Mouse (Mus musculus) liver, embryonic 11.5 days (tissue): ENCODE results near the gene Cd72. TPM values are rescaled to one million over a fixed set of nuclear protein-coding genes. Genes with fewer than 3 reads are reported as not detected.
A peak's percentile ranks its signal among the peaks of the same experiment; 100 is the strongest.

Experiments
- ATAC-seq: fragments of 200-750 bp; cut with Nextera tagmentation; replicated peaks from 2 replicates; pipeline ENCODE4 v1.8.0; 2017; ENCODE audit warnings: moderate number of reproducible peaks, mild to moderate bottlenecking, moderate TSS enrichment, moderate library complexity; ENCODE audit not compliant: low FRiP score
- DNase-seq: peaks from one replicate; pipeline ENCODE4 v3.0.0-alpha.2; 2017; ENCODE audit warnings: low spot score
- H3K27ac ChIP-seq: fragments of 300-500 bp; sonication (generic); 2 replicates; pipeline ENCODE4 v1.5.1; 2014; ENCODE audit warnings: mild to moderate bottlenecking, low read depth, low read length, control low read depth
- H3K27me3 ChIP-seq: fragments of 300-500 bp; sonication (generic); replicated peaks from 2 replicates; pipeline ENCODE4 v1.6.1; 2014; ENCODE audit warnings: low read length, mixed read lengths; ENCODE audit not compliant: control insufficient read depth, insufficient read depth
- H3K36me3 ChIP-seq: fragments of 300-500 bp; sonication (generic); 2 replicates; pipeline ENCODE4 v1.6.1; 2014; ENCODE audit warnings: mild to moderate bottlenecking, low read length, moderate library complexity, mixed read lengths; ENCODE audit not compliant: control insufficient read depth, insufficient read depth
- H3K4me1 ChIP-seq: fragments of 300-500 bp; sonication (generic); replicated peaks from 2 replicates; pipeline ENCODE4 v1.6.1; 2014; ENCODE audit warnings: low read length, mixed read lengths; ENCODE audit not compliant: control insufficient read depth, insufficient read depth
- H3K4me2 ChIP-seq: fragments of 300-500 bp; sonication (generic); 2 replicates; pipeline ENCODE4 v1.6.1; 2014; ENCODE audit warnings: mild to moderate bottlenecking, control low read depth, moderate library complexity
- H3K4me3 ChIP-seq: fragments of 300-500 bp; sonication (generic); 2 replicates; pipeline ENCODE4 v1.5.1; 2014; ENCODE audit warnings: low read depth, low read length, control low read depth
- H3K9ac ChIP-seq: fragments of 300-500 bp; sonication (generic); 2 replicates; pipeline ENCODE4 v1.6.1; 2014; ENCODE audit warnings: low read depth, low read length, control low read depth
- H3K9me3 ChIP-seq: fragments of 300-500 bp; sonication (generic); 2 replicates; pipeline ENCODE4 v1.6.1; 2016; ENCODE audit warnings: low read length, inconsistent platforms, mixed read lengths; ENCODE audit not compliant: control insufficient read depth
- WGBS: fragments of 180-500 bp; shearing (Covaris S2); extraction: QIAGEN DNeasy Blood & Tissue Kit; methylation state at CpG from one replicate; pipeline ENCODE4 v1.1.7; 2014; 5-methylcytosine and 5-hydroxymethylcytosine counted together
- polyA plus RNA-seq: library from polyadenylated mRNA; unstranded; fragments of >200 nt; fragmentation: Nextera tagmentation; extraction: Ambion mirVana; gene quantifications from 2 replicates; pipeline ENCODE4 v1.2.1, GENCODE M21; 2014

The Cd72 gene
- polyA plus RNA-seq, 1 experiment from 2014 or later, result 1.3 TPM

DNA sequence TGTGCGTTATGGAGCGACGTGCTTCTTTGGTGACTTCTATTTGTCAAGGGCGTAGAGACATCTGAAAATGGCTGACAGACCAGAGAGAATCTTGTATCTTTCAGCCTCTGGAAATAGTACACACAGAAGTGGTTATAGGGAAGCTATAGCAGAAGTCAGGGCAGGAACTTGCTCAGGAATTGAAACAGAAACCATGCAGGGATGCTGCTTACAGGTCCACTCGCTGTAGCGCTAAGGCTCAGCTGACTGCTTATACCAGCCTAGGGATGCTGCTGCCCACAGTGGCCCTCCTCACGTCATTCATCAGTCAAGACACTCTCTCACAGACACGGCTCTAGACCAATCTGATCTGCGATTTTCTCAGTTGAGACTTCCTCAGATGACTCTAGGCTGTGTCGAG lies 15.9 kb upstream of the Cd72 start:
- DNase-seq (no peak), ATAC-seq (no peak)
- WGBS, result 85% methylated on average over 10 of the region's 10 CpGs
- Histone ChIP-seq H3K4me2 (no peak overlapping the region), H3K9me3 (no peaks in the 10 kb centered on the region), H3K36me3 (no peaks in the 10 kb centered on the region), H3K27me3 (no peaks in the 10 kb centered on the region), H3K4me1 (no peaks in the 10 kb centered on the region), H3K9ac (no peak overlapping the region), H3K4me3 (no peak overlapping the region), H3K27ac (no peak overlapping the region)

DNA sequence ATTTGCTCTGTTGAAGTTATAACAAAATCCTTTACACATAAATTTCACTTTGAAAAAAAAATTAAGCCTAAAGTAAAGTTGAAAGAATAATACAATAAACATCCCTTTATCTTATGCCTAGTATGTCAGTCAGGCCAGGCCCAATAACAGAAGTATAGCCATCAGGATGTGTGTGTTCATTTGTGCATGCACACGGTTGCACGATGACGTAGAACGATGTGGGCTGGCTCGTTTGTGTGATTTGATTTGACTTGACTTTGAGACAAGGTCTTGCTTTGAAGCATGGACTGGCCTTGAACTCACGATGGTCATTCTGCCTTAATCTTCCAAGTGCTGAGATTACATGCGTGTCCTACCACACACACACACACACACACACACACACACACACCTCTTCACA lies 12.4 kb upstream of the Cd72 start:
- no peaks in the 10 kb centered on the region for H3K36me3 ChIP-seq
- H3K9me3 ChIP-seq, result no peaks in the 10 kb centered on the region
- no peaks in the 10 kb centered on the region for H3K4me1 ChIP-seq
- H3K9ac ChIP-seq, result no peak overlapping the region
- H3K27me3 ChIP-seq, result no peaks in the 10 kb centered on the region
- DNase-seq (no peak), ATAC-seq (no peak)
- H3K4me3 ChIP-seq, result no peak overlapping the region
- no peak overlapping the region for H3K27ac ChIP-seq
- H3K4me2 ChIP-seq, result no peak overlapping the region
- 83% methylated on average over 7 of the region's 7 CpGs for WGBS

DNA sequence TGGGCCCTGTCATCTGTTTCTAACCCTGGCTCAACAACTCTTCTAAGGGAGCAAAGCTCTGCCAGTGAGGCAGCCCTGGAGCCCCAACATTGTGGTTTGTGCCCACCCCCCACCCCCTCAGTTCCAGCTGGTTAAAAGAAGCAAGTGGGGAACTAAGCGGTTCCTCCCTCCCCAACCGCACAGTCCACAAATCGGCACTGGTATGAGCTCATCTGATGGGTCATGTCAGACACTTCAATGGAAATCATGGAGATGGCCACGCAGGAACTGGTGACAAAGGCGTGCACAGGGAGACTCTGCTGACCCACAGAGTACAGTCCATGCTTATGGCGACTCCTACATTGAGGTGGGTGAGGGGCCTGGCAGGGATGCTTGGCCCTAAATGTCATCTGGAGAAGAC lies 11.5 kb upstream of the Cd72 start:
- 75% methylated on average over 6 of the region's 6 CpGs for WGBS
- H3K9me3 ChIP-seq, result no peaks in the 10 kb centered on the region
- no peak overlapping the region for H3K4me2 ChIP-seq
- DNase-seq (no peak), ATAC-seq (no peak)
- H3K36me3 ChIP-seq, result no peaks in the 10 kb centered on the region
- H3K4me3 ChIP-seq, result no peak overlapping the region
- H3K27ac ChIP-seq, result no peak overlapping the region
- H3K4me1 ChIP-seq, result no peaks in the 10 kb centered on the region
- no peak overlapping the region for H3K9ac ChIP-seq
- H3K27me3 ChIP-seq, result no peaks in the 10 kb centered on the region

DNA sequence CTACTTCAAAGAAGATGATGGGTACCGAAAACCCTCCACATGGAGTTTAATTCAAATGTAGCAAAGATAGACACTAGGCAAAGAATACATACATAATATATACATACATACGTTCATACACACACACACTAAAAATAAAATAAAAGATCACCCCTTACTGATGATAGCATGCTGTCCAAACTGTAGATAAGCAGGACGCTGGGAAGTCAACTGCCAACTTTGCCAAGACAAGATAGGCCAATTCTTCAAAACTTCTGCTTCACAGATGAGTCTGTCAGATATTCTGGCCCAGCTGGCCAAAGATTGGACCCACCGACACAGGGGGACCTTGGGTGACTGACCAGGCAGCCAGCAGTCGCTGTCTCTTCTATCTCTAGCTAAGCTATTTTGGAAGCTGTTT lies 8.7 kb upstream of the Cd72 start:
- Histone ChIP-seq H3K27ac (no peak overlapping the region), H3K4me3 (no peak overlapping the region), H3K27me3 (no peaks in the 10 kb centered on the region), H3K9ac (no peak overlapping the region), H3K9me3 (no peaks in the 10 kb centered on the region), H3K4me2 (no peak overlapping the region), H3K4me1 (no peaks in the 10 kb centered on the region), H3K36me3 (no peaks in the 10 kb centered on the region)
- WGBS, result 70% methylated on average over 5 of the region's 5 CpGs
- DNase-seq, result no peak
- no peak for ATAC-seq

DNA sequence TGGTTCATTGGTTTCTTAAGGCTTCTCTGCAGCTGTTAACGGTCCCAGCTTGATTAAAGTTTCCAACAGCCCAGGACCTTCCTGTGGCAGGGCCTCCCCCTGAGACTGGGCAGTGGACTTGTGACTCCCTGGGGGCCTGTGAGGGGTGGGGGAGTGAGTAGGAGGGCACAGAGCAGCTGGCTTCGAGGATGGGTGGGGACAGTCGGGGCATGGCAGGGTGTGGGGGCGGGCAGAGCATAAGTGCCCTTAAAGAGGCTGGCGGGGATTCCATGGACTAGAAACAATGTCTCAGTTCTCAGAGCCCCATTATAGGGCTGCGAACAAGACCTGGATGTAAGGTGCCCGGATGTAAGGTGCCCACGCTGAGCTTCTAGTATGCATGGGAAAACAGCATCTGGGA lies 2.7 kb upstream of the Cd72 start:
- no peak for ATAC-seq
- peaks cover 31% of the 10 kb centered on the region for H3K27me3 ChIP-seq
- no peak for DNase-seq
- H3K4me1 ChIP-seq, result no peaks in the 10 kb centered on the region; the same call in 1 of the 2 replicates
- no peak overlapping the region for H3K9ac ChIP-seq
- H3K4me3 ChIP-seq, result no peak overlapping the region
- no peaks in the 10 kb centered on the region for H3K36me3 ChIP-seq
- no peak overlapping the region for H3K27ac ChIP-seq
- no peaks in the 10 kb centered on the region for H3K9me3 ChIP-seq
- WGBS, result 23% methylated on average over 8 of the region's 8 CpGs
- no peak overlapping the region for H3K4me2 ChIP-seq

DNA sequence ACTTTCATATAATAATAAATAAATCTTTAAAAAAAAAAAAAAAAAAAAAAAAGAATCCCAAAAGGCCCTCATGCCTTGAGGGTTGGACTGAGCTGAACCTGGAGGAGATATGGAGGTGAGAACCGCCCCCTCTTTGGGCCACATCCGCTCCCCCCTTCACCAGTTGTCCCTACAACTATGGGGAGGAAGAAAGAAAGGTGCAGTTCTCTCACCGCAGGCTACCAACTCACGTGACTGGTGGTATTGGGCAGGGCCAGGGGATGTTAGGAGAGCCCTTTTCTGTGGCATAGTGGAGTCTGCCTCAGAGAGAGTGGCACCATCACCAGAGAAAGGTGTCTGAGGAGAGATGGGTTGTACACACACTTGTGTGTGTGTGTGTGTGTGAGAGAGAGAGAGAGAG lies 2.0 kb upstream of the Cd72 start:
- WGBS, result 24% methylated on average over 4 of the region's 4 CpGs
- no peak for ATAC-seq
- no peak for DNase-seq
- no peak overlapping the region for H3K4me3 ChIP-seq
- H3K9me3 ChIP-seq, result no peaks in the 10 kb centered on the region
- H3K36me3 ChIP-seq, result no peaks in the 10 kb centered on the region
- peaks cover 31% of the 10 kb centered on the region for H3K27me3 ChIP-seq
- H3K4me2 ChIP-seq, result no peak overlapping the region
- no peak overlapping the region for H3K9ac ChIP-seq
- H3K27ac ChIP-seq, result no peak overlapping the region
- H3K4me1 ChIP-seq, result no peaks in the 10 kb centered on the region; the same call in 1 of the 2 replicates

DNA sequence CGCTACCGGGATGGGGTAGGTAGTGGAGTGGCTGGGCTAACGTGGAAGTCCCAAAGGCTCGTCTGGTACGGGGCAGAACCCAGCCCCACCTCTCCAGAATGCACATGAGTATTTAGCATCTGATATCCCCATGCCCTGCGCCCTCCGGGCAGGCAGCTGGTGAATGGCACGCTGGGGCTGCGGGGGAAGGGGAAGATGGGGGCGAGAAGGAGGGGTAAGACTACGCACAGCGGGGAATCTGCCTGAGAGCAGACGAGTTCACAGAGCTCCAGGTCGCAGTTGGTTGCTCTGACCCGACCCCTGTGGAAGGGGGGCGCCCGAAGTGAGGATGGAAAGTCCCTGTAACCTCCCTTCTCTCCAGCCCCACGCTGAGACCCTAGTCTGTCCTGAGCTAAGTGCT lies 1.0 kb downstream of the Cd72 start:
- H3K36me3 ChIP-seq, result no peaks in the 10 kb centered on the region
- H3K9me3 ChIP-seq, result no peaks in the 10 kb centered on the region
- H3K9ac ChIP-seq, result no peak overlapping the region
- H3K4me2 ChIP-seq, result peak overlapping the region; percentile 48
- no peaks in the 10 kb centered on the region; the same call in 1 of the 2 replicates for H3K4me1 ChIP-seq
- H3K27me3 ChIP-seq, result peaks cover 35% of the 10 kb centered on the region
- 2% methylated on average over 18 of the region's 18 CpGs for WGBS
- no peak for DNase-seq
- peak overlapping the region; percentile 21 for H3K4me3 ChIP-seq
- no peak overlapping the region for H3K27ac ChIP-seq
- ATAC-seq, result no peak

DNA sequence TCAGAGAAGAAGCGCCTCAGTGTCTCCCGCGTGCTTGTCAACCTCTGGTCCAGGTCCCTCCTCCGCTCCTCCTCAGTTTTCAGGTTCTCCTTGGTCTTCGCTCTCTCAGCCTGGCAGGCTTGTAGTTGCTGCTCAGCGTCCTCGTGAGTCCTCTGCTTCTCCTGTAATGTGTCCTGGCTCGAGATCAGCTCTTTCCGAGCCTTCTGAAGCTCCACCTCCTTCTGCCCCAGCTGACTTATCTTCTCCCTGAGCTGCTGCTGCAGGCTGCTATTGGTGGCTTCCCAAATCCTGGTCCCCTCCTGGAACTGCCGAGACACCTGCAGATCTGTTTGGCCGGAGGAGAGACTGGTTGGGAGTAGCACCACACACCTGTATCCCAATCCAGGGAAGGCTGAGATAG lies 2.1 kb downstream of the Cd72 start:
- 44% methylated on average over 11 of the region's 11 CpGs for WGBS
- H3K4me2 ChIP-seq, result no peak overlapping the region
- H3K9me3 ChIP-seq, result no peaks in the 10 kb centered on the region
- no peak overlapping the region for H3K4me3 ChIP-seq
- H3K27me3 ChIP-seq, result peaks cover 35% of the 10 kb centered on the region
- no peak overlapping the region for H3K27ac ChIP-seq
- ATAC-seq (no peak), DNase-seq (no peak)
- no peak overlapping the region for H3K9ac ChIP-seq
- no peaks in the 10 kb centered on the region; the same call in 1 of the 2 replicates for H3K4me1 ChIP-seq
- no peaks in the 10 kb centered on the region; the same call in 1 of the 2 replicates for H3K36me3 ChIP-seq

DNA sequence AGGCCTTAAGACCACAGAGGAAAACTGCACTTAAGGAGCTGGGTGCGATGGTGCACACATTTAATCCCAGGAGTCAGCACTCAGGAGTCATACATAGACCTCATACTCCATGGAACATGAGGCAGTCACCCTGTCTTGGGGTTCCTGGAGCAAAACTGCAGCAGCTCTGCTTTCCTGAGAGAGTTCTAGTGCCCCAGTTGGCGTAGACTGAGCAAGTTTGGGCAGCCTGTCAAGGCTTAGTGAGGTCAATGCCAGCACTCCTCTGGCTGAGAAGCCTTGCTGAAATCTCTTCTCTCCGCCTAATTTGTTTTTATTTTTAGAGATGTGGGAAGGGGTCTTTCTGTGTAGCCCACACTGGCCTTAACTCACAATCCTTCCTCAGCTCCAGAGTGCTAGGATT lies 5.9 kb downstream of the Cd72 start:
- DNase-seq (no peak), ATAC-seq (no peak)
- no peak overlapping the region for H3K27ac ChIP-seq
- H3K9me3 ChIP-seq, result no peaks in the 10 kb centered on the region
- no peak overlapping the region for H3K9ac ChIP-seq
- peaks cover 18% of the 10 kb centered on the region for H3K27me3 ChIP-seq
- no peak overlapping the region for H3K4me2 ChIP-seq
- 80% methylated on average over 3 of the region's 3 CpGs for WGBS
- no peak overlapping the region for H3K4me3 ChIP-seq
- 0 out of 2 replicates have a peak, but pooled peaks cover 5% of the 10 kb centered on the region for H3K4me1 ChIP-seq
- H3K36me3 ChIP-seq, result peaks cover 2% of the 10 kb centered on the region; the same call in 1 of the 2 replicates
